In the genomic region with DNA sequence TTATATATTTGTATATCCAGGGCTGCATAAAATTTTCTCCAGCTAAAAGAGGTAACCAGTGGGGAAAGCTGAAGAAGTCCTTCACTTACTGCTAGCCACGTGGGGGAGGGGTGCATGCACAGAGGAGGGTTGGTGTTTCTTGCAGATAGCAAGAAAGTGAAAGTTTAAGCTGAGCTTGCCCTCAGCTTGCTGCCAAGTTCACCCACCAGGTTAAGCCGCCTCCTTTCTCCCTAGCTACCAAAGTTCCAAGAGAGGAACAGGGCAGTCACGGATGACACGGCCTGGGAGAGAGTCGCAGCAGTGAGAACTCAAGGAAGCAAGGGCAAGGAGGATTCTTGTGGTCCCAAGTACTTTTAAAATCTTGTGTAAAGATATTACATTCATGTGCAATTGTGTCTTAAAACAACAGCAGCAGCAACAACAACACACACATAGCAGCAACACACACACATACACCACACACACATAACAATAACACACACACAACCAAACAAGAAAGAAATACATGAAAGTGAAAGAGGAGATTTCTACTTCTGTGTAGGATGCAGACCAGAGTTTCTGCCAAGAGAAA, we compare ENCODE assay signal across 8 mouse cellular contexts. TPM values are rescaled to one million over a fixed set of nuclear protein-coding genes. Genes with fewer than 3 reads are reported as not detected.
DNase-seq lines count a peak whose midpoint lies in the region; ATAC-seq lines count a peak whose summit lies in the region.

No protein-coding gene starts in this region.

- peak; percentile 63 for DNase-seq in CD4-positive, CD25-positive, alpha-beta regulatory T cell, adult 2 months (ENCODE audit: low read depth, low spot score)
- DNase-seq in thymus, postnatal 10 days (ENCODE audit: low spot score in 2 of 2), result peak; percentile 39 to 57
- DNase-seq in layer of hippocampus, postnatal 10 days (ENCODE audit: low spot score in 2 of 2), result no peak
- no peak for DNase-seq in cerebellum, postnatal 14 days

- peak; percentile 33 for ATAC-seq in activated CD4-positive, CD25-positive, alpha-beta regulatory T cell, adult 4 months
- peak; percentile 13 for ATAC-seq in intestine, embryonic 15.5 days
- 0 out of 2 replicates have a peak, but pooled peaks have one; percentile 12 for ATAC-seq in liver, embryonic 16.5 days (ENCODE audit: low read depth)
- ATAC-seq in midbrain, embryonic 13.5 days, result no peak

- peak overlapping the region; percentile 55 for H3K4me2 ChIP-seq in intestine, embryonic 15.5 days (replicated peaks)
- peak overlapping the region; percentile 54 for H3K4me2 ChIP-seq in liver, embryonic 16.5 days (ENCODE audit: low read depth, low read length)
- H3K4me2 ChIP-seq in midbrain, embryonic 13.5 days (replicated peaks), result no peak overlapping the region

- no peaks in the 10 kb centered on the region for H3K36me3 ChIP-seq in intestine, embryonic 15.5 days
- no peaks in the 10 kb centered on the region for H3K36me3 ChIP-seq in liver, embryonic 16.5 days (ENCODE audit: control insufficient read depth, insufficient read depth)
- H3K36me3 ChIP-seq in midbrain, embryonic 13.5 days, result no peaks in the 10 kb centered on the region

- peak overlapping the region; percentile 91 for H3K27ac ChIP-seq in intestine, embryonic 15.5 days
- H3K27ac ChIP-seq in liver, embryonic 16.5 days (ENCODE audit: low read length), result no peak overlapping the region; the same call in 1 of the 2 replicates
- H3K27ac ChIP-seq in midbrain, embryonic 13.5 days, result no peak overlapping the region

- H3K27me3 ChIP-seq in intestine, embryonic 15.5 days (replicated peaks), result no peaks in the 10 kb centered on the region
- H3K27me3 ChIP-seq in liver, embryonic 16.5 days (ENCODE audit: control insufficient read depth, insufficient read depth, low read depth, low read length), result no peaks in the 10 kb centered on the region
- H3K27me3 ChIP-seq in midbrain, embryonic 13.5 days, result no peaks in the 10 kb centered on the region

- peaks cover 27% of the 10 kb centered on the region for H3K4me1 ChIP-seq in intestine, embryonic 15.5 days (replicated peaks)
- peaks cover 34% of the 10 kb centered on the region for H3K4me1 ChIP-seq in liver, embryonic 16.5 days (ENCODE audit: control insufficient read depth, low read depth, low read length)
- peaks cover 6% of the 10 kb centered on the region; the same call in 1 of the 2 replicates for H3K4me1 ChIP-seq in midbrain, embryonic 13.5 days (replicated peaks)

- peak overlapping the region; percentile 16; the same call in 1 of the 2 replicates for H3K4me3 ChIP-seq in intestine, embryonic 15.5 days (replicated peaks)
- H3K4me3 ChIP-seq in liver, embryonic 16.5 days (ENCODE audit: low read depth, low read length), result peak overlapping the region; percentile 38
- no peak overlapping the region for H3K4me3 ChIP-seq in midbrain, embryonic 13.5 days (replicated peaks)

- 0 out of 2 replicates have a peak overlapping the region, but pooled peaks have one; percentile 1 for H3K9ac ChIP-seq in intestine, embryonic 15.5 days
- H3K9ac ChIP-seq in liver, embryonic 16.5 days (ENCODE audit: low read depth, low read length), result 0 out of 2 replicates have a peak overlapping the region, but pooled peaks have one; percentile 7
- no peak overlapping the region for H3K9ac ChIP-seq in midbrain, embryonic 13.5 days (replicated peaks)

- H3K9me3 ChIP-seq in intestine, embryonic 15.5 days, result no peaks in the 10 kb centered on the region
- no peaks in the 10 kb centered on the region for H3K9me3 ChIP-seq in liver, embryonic 16.5 days (replicated peaks; ENCODE audit: control insufficient read depth, low read length)
- H3K9me3 ChIP-seq in midbrain, embryonic 13.5 days, result peaks cover 3% of the 10 kb centered on the region

- 21% methylated on average over 5 of the region's 5 CpGs for WGBS in intestine, embryonic 15.5 days
- WGBS in liver, embryonic 16.5 days (ENCODE audit: insufficient replicate concordance), result 13% methylated on average over 5 of the region's 5 CpGs
- WGBS in midbrain, embryonic 13.5 days, result 55% methylated on average over 5 of the region's 5 CpGs

RNA-seq across cellular contexts. Expression of gene Klf3, which starts 57.8 kb away (rescaled TPM):
- 10 to 100 TPM; 64.9 to 76.7 TPM for polyA plus RNA-seq in activated CD4-positive, CD25-positive, alpha-beta regulatory T cell, adult 4 months (2017; shearing (Covaris generic))
- polyA plus RNA-seq in intestine, embryonic 15.5 days (2015; fragmentation: Nextera tagmentation; extraction: Ambion mirVana), result 87.6 and 91.8 TPM in 2 replicates
- polyA plus RNA-seq in liver, embryonic 16.5 days (2015; fragmentation: Nextera tagmentation; extraction: Ambion mirVana), result 77.7 and 88.9 TPM in 2 replicates
- 10 to 100 TPM; 41.9 to 42.9 TPM for total RNA-seq in layer of hippocampus, postnatal 10 days (2021)
- polyA plus RNA-seq in midbrain, embryonic 13.5 days (2015; fragmentation: Nextera tagmentation; extraction: Ambion mirVana), result 19.2 and 26.0 TPM in 2 replicates

Comparison
In these comparisons a context has a peak if more than half of its experiments do, and no peak if none do; other contexts are left out.
1. DNase-seq: peak in CD4-positive, CD25-positive, alpha-beta regulatory T cell, adult 2 months (single experiment) and thymus, postnatal 10 days (2 of 2); none in layer of hippocampus, postnatal 10 days (0 of 2) and cerebellum, postnatal 14 days (0 of 2).